Mouse (Mus musculus) ovary, postnatal 10 days (tissue): ENCODE measurements around the gene Flnb.

Experiments
- DNase-seq: peaks from one replicate; pipeline ENCODE4 v3.0.0; 2022; ENCODE audit warnings: low spot score

Gene Flnb

GRCm38 (mm10) chr14:7945261-7945660, 127.5 kb downstream of the Flnb start:
- no peak for DNase-seq

- no peak for DNase-seq
Measured at GRCm38 (mm10) chr14:7951234-7951633, 133.5 kb downstream of the Flnb start.

GRCm38 (mm10) chr14:7952610-7953254, 135.0 kb downstream of the Flnb start:
- DNase-seq = no peak

GRCm38 (mm10) chr14:7954071-7954471, 136.3 kb downstream of the Flnb start:
- no peak for DNase-seq

- no peak for DNase-seq
Measured at GRCm38 (mm10) chr14:7956427-7956826, 138.7 kb downstream of the Flnb start.

GRCm38 (mm10) chr14:7957049-7957448, 139.3 kb downstream of the Flnb start, which contains the start of gene Gm45521:
TSS of gene Gm45521 (plus strand) at chr14:7957288.
- DNase-seq = no peak

- DNase-seq = no peak
Measured at GRCm38 (mm10) chr14:7960616-7961015, 142.9 kb downstream of the Flnb start.

GRCm38 (mm10) chr14:7961714-7962113, 144.0 kb downstream of the Flnb start:
- no peak for DNase-seq

GRCm38 (mm10) chr14:7962626-7963025, 144.9 kb downstream of the Flnb start:
- no peak for DNase-seq

- DNase-seq = no peak
Measured at GRCm38 (mm10) chr14:7963160-7963559, 145.4 kb downstream of the Flnb start.

- DNase-seq = no peak
Measured at GRCm38 (mm10) chr14:7964219-7964889, 146.6 kb downstream of the Flnb start.

GRCm38 (mm10) chr14:7971889-7972493, 154.2 kb downstream of the Flnb start:
- DNase-seq = no peak

GRCm38 (mm10) chr14:7974643-7975042, 156.9 kb downstream of the Flnb start:
- no peak for DNase-seq

- DNase-seq = no peak
Measured at GRCm38 (mm10) chr14:7975177-7975576, 157.4 kb downstream of the Flnb start.

GRCm38 (mm10) chr14:7977471-7977870, 159.7 kb downstream of the Flnb start:
- no peak for DNase-seq

GRCm38 (mm10) chr14:7978183-7978582, 160.4 kb downstream of the Flnb start:
- no peak for DNase-seq

- DNase-seq = no peak
Measured at GRCm38 (mm10) chr14:7981226-7981625, 163.5 kb downstream of the Flnb start.

- no peak for DNase-seq
Measured at GRCm38 (mm10) chr14:7986913-7987312, 169.2 kb downstream of the Flnb start.

GRCm38 (mm10) chr14:7989371-7989770, 171.6 kb downstream of the Flnb start:
- DNase-seq = no peak

- DNase-seq = no peak
Measured at GRCm38 (mm10) chr14:7989961-7990360, 172.2 kb downstream of the Flnb start.

GRCm38 (mm10) chr14:7991108-7991776, 173.5 kb downstream of the Flnb start:
- no peak for DNase-seq

- no peak for DNase-seq
Measured at GRCm38 (mm10) chr14:7992158-7992557, 174.4 kb downstream of the Flnb start.

- no peak for DNase-seq
Measured at GRCm38 (mm10) chr14:7994271-7994767, 176.6 kb downstream of the Flnb start, which contains the start of gene Dnase1l3. TSS of gene Dnase1l3 (minus strand) at chr14:7994573.
